Mouse (Mus musculus) cerebellum, adult (tissue): Measurements from ENCODE around the gene Grb7.

Experiments
- ATAC-seq: cut with Nextera tagmentation; 2 replicates; pipeline ENCODE4 v1.9.2; 2017; ENCODE audit warnings: mild to moderate bottlenecking, moderate library complexity, mixed read lengths; ENCODE audit not compliant: insufficient number of reproducible peaks, low FRiP score, low TSS enrichment

Grb7 gene

DNA sequence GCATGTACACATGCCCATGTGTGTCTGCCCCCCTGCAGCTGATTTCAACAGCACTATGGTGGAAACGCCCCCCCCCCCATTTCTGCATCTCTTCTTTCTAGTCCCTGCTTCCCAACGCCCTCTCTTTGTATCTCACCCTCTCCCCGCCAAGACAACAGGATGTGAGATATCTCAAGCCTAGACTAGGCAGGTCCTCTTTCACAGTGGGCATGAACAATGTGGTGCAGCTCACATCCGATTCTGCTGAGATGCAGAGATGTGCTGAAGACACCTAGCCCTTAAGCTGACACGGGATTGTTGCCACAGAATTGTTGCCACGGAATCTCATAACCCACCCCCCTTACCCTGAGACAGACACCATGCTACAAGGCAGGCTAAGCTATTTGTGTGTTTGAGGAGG, 18.3 kb downstream of the Grb7 start:
- no peak for ATAC-seq

DNA sequence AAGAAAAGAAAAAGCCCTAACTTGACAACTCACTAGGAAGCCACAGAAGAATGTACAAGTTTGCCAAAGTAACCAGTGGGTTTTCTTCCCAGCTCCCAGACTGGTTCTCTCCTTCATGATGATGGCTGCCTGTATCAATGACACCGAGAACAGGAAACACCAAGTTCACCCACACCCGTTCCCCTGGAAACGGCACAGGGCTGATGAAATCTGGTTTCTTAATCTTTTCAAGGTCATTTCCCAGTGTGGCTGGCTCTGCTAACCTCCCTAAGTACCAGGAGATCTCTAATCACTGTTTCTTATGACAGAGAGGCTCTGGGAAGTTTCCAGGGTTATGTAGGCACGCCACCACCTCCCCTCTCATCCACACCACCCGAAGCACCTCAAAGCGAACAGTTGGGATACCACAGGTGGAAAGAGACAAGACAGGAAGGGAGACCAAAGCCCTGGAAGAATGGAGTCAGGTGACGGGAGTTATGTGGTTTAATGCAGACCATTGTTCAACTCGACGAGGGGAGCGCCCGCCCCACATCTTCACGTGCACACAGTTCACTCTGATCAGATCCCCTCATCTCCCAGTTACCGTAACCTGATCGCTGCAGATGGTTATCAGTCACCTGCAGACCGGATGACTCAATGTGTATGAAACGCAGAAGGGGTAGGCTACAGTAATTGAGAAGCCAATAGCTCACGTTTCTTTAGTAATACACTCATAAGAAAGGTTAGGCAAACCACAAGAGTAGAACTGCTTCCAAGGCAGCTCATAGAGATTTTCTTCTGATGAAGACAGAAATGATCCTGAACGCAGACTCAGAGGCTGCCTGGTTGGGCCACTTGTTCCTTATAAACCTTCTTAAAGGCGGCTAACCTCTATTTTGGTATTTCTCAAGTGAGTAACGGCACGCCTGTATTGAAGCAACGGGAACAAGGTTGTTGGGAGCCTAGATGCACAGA, 23.8 kb downstream of the Grb7 start:
- no peak for ATAC-seq

DNA sequence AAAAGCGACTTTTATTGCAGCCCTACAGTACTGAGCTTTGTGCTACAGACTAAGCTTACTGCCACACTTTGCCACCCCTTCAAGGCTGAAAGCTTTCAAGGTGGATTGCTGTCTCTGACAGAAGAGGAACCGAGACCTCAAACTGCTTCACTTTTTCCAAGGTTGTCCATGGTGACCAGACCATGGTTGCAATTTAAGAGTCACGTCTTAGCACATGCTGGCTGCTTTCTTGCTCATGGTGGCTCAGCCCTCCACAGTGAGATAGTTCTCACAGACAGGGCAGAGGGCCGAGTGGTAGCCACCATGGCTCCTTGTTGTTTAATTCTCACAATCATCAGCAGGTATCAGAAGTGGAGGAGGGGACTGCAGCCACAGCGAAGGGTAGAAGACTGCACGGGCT, 24.6 kb downstream of the Grb7 start:
- ATAC-seq, result no peak

DNA sequence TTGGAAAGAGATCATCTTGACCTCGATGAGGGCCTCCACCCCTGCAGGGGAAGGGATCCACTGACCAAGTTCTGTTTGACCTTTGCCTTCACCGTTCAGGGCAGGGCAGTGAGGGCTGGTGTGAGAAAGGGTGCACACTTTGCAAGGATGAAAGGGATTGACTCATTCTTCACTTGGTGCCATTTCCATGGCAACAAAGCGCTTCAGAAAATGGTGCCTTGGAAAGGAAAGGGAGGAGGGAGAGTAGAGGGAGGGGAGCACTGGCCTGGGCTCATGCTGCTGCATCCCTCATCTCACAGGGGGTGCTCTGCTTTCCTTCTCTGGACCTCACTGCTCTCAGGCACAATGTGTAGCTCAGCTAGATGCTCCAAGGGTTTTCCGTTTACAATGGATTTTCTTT, 26.5 kb downstream of the Grb7 start:
- ATAC-seq, result no peak

DNA sequence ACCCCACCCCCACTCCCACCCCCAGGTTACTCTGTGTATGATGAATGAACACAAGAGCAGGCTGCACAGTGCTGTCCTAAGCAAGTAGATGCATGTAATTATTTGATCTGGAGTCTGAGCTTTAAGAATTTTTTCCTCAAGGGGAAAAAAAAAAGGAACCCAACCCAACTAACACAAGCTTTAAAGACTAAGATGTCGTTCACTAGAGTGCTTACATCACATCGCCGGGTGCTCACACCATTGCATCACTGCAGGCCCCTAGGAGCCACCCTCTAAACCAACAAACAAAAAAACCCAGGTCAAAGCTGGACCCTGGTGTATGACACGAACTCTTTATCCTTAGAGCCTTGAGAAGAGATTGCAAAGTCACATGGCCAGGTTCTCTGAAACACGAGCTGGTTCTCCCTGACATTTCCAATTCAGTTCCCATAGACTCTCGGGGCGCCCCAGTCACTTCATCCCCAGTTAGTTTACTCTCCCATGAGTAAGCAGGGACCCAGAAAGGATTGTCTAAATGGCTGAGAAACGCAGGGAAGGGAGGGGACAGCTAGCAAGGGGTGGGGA, 27.8 kb downstream of the Grb7 start:
- no peak for ATAC-seq

DNA sequence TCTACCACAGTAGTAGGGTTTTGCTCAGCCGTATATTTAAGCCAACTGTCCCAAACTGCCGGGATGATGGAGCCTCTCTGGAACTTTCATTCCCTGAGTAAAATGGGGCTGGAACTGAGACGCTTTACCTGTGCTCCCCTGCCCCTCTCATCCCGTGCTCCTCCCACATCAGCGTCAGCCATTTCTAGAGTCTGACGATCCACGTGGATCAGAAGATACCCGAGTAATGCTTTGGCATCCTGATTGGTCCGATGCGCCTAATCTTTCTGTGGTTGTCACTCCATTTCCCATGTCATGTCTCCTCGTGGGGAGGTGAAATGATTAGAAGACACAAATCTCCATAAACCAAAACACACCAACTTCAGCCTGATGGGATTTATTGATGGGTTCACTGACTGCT, 28.8 kb downstream of the Grb7 start:
- no peak for ATAC-seq

DNA sequence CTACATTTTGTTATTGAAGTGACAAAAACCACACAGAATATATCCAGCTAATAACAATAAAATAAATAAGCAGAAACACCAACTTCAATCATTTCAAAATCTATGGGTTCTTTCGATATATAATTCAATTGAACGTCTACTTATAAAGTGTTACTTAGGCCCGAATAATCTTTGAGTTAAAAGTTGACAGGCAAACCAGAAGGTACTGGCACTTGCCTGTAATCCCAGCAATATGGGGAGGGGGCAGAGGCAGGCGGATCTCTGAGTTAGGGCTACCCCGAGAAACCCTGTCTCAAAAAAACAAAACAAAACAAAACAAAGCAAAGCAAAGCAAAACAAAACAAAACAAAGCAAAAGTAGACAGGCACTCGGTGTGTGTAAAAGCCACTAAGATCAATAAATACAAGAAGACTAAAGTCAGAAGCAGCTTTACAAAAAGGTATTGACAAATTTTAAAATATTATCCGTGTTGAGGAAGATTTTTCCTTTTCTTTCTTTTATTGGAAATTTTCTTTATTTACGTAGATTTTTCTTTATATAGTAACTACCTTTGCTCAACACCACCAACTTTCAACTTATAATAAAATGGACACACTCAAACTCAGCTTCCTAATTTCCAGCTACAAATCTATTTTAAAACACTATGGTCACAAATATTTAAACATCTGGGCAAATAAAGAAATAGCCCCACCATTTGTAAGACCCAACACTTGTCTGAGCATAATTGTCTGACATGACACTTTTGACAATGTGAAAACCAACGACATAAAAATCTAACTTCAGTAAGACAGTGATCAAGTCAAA, 29.6 kb downstream of the Grb7 start:
- no peak for ATAC-seq

DNA sequence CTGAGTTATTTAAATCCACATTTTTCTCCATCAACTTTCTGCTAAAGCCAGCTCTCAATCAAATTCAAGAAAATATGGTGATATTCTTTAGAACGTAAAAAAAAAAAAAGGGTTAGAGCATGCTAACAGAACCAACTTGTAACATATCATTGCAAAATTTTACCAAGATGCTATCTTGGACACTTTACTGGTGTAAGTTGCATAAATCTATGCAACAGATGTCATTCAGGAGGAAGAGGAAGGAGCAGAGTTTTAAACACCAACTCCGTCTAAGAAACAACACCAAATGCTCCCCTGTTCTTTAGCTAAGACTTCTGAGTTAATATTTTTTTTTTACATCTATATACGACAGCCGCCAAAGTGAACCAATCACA, 30.2 kb downstream of the Grb7 start:
- ATAC-seq, result no peak

DNA sequence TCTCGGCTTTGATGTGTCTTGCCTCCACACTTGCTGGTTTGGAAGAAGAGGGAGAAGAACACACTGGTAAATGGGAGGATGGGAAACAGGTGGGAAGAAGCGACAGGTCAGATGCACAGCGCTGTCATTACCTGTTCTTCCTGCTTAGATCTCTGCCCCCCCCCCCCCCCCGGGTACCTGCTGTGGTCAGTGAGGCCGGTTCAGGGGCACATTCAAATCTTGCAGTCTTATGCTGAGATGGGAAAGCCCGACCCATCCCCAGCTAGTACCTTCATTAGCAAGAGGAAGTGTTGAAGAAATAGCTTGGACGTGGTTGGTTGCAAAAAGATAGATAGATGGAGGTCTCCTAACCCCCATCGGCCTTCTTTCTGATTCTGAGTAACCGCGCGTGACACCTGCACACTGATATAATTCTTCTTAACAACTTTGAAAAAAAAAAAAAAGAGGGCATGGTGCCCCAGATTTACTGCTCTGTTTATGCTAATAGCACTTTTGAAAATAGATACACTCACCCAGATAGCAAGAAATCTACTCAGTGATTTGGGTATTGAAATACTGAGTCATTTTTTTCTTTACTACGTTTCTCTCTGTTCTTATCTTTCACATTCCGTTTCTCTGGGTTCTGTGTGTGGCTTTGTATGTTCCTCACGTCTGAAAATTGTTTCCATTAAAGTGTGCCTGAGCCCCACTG, 31.0 kb downstream of the Grb7 start:
- ATAC-seq, result no peak

DNA sequence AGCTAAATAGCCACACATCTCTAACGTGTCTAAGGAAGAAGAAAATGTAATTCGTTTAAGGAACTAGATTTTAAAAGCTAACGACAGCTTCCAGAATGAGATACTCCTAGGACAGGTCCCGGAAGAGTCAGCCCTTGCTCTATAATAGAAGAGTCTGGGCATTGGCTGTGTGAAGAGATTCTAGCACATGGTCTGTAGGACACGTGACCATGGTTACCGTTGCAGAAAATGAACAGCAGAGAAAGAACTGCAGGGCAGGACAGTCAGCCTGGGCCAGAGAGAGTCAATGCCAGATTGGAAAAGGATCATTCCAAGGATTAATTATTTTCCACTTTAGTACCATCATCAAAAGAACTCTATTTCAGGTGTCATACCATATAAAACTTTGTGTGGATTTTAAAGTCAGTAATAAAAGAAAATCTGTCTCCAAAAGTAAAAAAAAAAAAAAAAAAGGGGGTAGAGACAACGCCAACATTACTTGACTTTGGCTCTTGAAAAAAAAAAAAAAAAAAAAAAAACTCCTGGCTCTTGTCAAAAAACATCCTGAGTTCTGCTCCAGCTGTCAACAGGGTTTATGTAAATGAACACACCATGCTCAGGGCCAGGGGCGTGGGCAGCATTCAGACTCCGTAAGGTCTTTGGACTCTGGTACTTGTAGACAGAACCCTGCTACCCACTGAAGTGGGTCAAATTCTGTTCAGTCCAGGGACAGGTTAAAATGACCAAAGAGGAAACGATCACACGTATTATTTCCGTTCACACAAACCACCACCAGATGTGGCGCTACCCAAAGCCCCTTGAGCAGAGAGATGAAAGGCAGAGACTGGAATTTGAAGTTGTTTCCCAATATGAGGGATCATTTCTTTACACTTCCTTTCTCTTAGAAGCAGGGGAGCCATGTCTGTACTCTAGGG, 33.1 kb downstream of the Grb7 start:
- ATAC-seq, result no peak

DNA sequence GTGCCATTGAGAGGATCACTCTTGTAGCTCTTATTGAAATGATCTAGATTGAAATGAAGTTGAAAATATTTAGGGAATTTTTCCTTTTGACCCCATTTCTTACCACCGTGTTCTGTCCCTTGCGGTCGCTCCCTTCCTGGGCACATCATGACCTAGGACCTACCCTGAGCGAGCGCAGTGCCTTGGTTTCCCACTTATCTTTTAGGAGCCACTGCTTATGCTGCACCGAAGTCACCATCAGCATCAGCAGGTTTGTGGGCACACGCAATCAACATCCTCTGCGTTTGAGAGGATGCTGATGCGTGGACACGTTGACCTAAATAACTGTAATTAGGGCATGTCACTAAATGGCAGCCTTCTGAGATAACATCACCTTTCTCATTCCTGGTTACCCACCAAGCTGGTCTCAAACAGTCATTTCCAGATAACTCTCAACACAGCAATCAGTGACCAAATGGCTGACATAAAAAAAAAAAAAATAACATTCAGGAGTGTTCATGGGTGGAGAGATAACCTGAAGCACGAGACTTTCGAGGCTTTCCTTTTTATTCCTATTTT, 33.8 kb downstream of the Grb7 start:
- ATAC-seq, result no peak

DNA sequence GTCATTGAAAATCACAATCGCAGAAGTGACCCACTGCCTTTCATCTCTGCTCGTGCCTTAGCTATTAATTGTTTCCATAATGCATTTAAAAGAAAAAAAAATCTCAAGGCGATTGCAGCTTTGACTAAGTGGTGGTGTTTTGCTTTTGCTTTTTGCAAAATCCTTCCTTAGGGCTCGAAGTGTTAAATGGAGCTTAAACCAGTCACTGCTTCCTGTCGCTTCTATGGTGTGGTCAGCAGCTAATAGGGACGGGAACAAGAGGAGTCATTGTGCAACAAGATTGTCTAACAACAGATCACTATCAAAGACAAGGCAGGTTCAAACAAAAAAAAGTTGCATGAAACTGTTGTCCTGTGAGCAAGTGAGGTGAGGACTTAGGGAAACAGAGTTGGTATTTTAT, 35.0 kb downstream of the Grb7 start:
- ATAC-seq, result no peak

DNA sequence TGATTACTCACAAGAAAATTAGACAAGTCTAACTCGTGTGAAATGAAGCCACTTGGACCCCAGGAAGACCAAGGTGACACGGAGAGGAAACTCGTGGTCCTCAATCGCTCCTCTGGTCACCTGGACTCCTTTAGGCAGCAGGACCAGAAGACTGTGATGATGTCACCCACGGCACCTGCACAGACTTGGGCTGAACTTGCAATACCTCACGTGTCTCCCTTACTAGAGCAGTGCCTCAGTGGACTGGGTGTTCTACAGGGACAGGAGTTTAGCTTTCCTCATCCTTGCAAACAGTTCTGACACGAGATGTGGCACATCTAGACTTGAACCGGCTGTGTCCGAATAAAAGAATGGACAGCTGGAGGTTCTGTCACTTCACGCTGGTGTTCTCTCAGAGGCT, 35.9 kb downstream of the Grb7 start:
- ATAC-seq, result no peak

DNA sequence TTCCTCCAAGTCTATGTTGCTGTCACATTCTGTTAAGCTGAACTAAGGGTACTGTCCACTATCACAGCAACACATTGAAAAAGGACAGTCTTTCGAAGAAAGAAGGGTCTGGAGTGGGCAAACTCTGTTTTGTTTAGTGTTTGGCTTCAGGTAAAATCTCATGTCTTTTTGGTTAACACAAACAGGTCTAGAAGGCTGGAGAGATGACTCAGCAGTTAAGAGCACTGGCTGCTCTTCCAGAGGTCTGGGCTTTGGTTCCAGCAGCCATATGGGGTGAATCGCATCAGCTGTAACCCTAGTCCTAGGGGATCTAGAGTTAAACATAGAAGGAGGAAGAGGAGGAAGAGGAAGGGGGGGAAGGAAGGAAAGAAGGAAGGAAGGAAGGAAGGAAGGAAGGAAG, 39.6 kb downstream of the Grb7 start:
- no peak for ATAC-seq

DNA sequence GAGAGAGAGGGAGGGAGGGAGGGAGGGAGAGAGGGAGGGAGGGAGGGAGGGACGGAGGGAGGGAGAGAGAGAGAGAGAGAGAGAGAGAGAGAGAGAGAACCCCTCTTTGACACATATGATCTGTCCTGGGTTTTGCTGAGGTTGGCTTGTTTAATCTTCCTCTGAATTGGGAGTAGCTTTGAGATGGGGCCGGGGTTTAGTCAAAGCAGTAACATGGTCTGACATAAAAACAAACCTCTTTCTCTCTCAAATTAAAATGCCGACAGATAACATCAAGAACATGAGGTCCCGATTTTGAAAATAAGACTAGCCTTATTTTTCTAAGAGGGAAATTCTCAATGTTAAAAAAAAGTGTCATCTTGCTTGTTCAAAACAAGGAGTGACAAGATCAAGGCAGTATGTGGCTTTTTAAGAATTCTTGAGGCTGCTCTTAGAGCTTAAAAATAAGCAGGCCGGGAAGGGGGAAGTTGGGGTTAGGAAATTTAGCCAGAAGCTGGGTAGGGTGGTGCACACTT, 41.4 kb downstream of the Grb7 start:
- no peak for ATAC-seq

DNA sequence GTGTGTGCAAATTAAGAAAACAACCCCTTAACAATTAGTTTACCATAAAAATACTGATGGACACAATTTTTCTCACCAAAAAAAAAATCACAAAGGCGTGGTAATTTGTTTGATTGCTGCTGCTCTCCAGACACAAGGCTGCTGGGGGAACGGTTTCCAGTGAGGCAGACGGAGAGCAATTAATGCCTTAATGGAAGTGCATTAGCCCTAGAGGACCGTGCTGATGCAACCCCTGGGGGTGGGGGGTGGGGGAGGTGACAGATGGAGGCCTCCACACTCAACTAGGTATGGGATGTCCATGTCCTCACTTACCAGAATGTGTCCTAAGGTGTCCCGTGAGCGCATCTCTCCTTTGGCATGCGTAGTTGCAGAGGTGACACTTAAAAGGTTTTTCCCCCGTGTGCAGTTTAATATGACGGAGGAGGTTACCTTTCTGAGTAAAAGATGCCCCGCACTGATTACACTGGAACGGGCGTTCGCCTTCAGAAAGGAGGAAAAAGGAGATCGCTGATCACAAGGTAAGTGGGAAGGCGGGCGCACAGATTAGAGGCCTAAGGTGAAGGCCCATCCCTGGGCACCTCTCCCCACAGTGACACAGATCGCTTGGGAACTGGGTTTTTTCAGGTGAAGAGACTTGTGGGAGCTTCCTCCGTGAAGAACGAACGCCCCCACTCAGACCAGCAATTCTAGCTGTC, 42.5 kb downstream of the Grb7 start:
- ATAC-seq, result no peak

DNA sequence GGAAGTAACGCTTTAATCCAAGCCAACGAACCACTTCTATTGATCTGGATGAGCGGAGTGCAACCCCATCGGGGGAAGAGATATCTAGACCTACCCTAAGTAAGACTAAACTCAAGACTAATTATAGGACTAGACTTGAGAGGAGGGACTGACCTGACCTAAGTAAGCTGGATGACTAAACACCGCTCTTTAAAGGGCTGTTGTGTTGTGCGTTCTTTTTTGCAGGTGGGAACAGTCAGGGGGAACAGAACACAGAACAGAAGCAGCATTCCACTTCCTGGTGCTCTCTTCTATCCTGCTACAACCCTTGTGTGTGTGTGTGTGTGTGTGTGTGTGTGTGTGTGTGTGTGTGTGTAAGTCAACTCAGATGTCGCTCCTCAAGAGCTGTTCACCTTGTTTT, 45.4 kb downstream of the Grb7 start:
- no peak for ATAC-seq

DNA sequence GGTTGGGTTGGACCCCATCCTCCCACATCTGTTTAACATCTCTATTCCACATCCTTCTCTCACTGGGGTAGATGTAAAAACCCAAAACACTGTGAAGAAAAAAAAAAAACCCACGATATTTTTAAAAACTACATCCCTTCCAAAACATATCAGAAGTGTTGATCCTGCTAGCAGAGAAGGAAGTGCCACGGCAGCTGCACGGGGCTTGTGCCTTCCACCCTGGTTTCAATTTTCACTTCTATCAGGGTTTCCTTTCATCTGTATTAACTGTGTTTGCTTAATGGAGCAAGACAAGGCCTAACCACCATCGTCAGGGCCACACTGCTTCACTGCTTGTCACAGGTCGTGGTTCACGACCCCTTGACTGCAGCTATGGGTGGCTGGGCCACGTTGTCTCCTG, 46.8 kb downstream of the Grb7 start:
- ATAC-seq, result no peak

DNA sequence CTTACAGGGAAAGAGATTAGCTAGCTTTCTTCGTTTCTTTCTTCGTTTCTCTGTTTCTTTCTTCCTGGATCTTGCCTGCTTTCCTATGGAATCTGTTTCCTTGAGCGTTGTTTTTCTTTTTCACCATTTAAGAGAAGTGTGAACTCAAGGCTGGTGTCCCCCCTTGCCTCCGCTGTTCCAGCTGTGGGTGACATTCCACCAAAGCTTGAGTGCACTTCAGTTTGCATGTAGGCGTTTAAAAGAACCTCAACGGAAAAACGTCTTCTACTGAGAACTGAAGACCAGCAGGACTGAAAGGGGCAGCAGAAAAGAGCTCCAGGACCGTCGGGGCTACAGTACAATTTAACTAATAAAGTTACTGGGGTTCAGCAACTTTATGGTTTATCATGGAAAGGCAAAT, 47.2 kb downstream of the Grb7 start:
- ATAC-seq, result no peak
